Mouse (Mus musculus): ENCODE results near the gene Bola2. TPM values are rescaled to one million over a fixed set of nuclear protein-coding genes. Genes with fewer than 3 reads are reported as not detected.

The Bola2 gene
- 88.6 and 107 TPM in 2 replicates for polyA plus RNA-seq (2012; ENCODE audit: low replicate concordance)

GRCm38 (mm10) chr7:126695210-126695611 lies at the start of gene Bola2:
TSS of gene Bola2 (plus strand) at chr7:126695401.

GRCm38 (mm10) chr7:126649231-126650051 lies 45.8 kb upstream of the Bola2 start, which contains the start of gene Sgf29:
TSS of gene Sgf29 (plus strand) at chr7:126649309.

GRCm38 (mm10) chr7:126676207-126676606 lies 19.0 kb upstream of the Bola2 start, which contains the start of gene Sult1a1:
TSS of gene Sult1a1 (minus strand) at chr7:126676432.

DNA sequence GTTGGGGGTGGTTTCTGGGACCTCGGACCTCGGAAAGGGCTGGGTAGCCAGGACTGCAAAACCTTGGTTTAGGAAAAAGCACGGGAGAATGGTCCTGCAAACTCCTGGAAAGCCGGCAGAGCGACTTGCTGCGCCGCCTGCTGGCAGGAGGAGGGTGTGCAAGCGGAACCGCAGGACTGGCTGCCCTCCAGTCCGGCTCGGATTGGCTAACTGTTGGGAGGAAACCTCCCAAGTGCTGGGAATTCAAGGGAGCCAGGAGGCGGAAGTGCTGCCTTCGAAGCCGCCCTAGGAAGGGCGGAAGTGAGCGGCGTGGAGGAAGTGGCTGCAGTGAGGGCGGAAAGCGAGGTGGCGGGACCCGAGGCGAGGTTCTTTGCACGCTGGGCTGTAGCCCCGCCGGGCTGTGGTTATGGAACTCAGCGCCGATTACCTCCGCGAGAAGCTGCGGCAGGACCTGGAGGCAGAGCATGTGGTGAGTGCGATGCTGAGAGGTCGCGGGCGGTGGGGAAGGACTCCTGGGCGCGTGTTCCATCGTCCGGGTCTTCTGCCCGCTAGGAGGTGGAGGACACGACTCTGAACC lies 518 bp downstream of the Bola2 start, which contains the start of gene Slx1b:
Gene Slx1b (minus strand): TSS at position 154 of the 577 bp plus-strand sequence.

DNA sequence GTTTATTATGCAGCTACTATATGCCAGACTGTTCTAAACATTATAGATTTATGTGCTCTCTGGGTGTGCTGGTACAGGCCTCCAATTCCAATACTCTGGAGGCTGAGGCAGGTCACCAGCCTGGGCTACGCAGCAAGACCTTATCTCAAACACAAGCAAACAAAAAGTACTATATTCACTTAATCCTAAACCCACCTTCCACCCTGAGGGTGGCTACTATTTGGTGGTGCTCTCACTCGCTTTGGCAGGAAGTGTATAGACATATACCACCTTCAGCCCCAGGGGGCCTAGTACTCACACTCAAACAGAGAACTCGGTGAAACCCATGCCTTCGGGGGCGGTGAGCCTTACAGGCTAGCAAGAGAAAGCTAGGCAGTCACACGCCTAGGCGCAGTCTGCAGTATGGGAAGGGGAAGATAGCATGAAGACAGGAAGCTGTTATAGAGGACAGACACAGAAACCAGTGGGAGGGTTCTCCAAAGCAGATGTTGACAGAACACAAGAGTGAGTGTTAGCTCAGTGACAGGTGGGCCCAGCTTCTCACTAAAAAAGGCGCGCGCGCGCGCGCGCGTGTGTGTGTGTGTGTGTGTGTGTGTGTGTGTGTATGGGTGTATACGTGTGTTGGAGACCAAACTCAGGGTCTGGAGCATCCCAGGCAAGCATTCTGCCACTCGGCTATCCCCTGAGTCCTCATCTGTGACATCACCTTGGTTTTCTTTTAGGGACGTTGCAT lies 12.4 kb downstream of the Bola2 start, which contains the start of gene Coro1a:
Gene Coro1a (minus strand): TSS at position 346 of the 733 bp plus-strand sequence.

Other genes starting within 250 kb of the Bola2 start
- 0.27 and 0.34 TPM in 2 replicates for gene Atp2a1, start 232.3 kb upstream of the Bola2 start, polyA plus RNA-seq (2012; ENCODE audit: low replicate concordance)
- gene Sh2b1, start 220.0 kb upstream of the Bola2 start, polyA plus RNA-seq (2012; ENCODE audit: low replicate concordance): 56.4 and 77.6 TPM in 2 replicates
- gene Tufm, start 208.0 kb upstream of the Bola2 start, polyA plus RNA-seq (2012; ENCODE audit: low replicate concordance): 19.5 and 71.4 TPM in 2 replicates
- gene Atxn2l, start 192.0 kb upstream of the Bola2 start, polyA plus RNA-seq (2012; ENCODE audit: low replicate concordance): 1,237 and 1,711 TPM in 2 replicates
- gene Eif3c, start 129.0 kb upstream of the Bola2 start, polyA plus RNA-seq (2012; ENCODE audit: low replicate concordance): 46.8 and 71.7 TPM in 2 replicates
- gene Apobr, start 110.5 kb upstream of the Bola2 start, polyA plus RNA-seq (2012; ENCODE audit: low replicate concordance): 13.9 and 17.3 TPM in 2 replicates
- gene Cln3, start 109.6 kb upstream of the Bola2 start, polyA plus RNA-seq (2012; ENCODE audit: low replicate concordance): 6.0 and 18.7 TPM in 2 replicates
- 0.47 and 2.1 TPM in 2 replicates for gene Il27, start 100.5 kb upstream of the Bola2 start, polyA plus RNA-seq (2012; ENCODE audit: low replicate concordance)
- gene Nupr1, start 64.5 kb upstream of the Bola2 start, polyA plus RNA-seq (2012; ENCODE audit: low replicate concordance): 5.4 and 6.2 TPM in 2 replicates
- gene Sgf29, start 46.1 kb upstream of the Bola2 start, polyA plus RNA-seq (2012; ENCODE audit: low replicate concordance): 23.6 and 70.5 TPM in 2 replicates
- 0.32 TPM in 1 of 2 replicates, not detected in the other for gene Sult1a1, start 19.0 kb upstream of the Bola2 start, polyA plus RNA-seq (2012; ENCODE audit: low replicate concordance)
- 2.9 and 6.9 TPM in 2 replicates for gene Slx1b, start 383 bp downstream of the Bola2 start, polyA plus RNA-seq (2012; ENCODE audit: low replicate concordance)
- 287 and 313 TPM in 2 replicates for gene Coro1a, start 12.4 kb downstream of the Bola2 start, polyA plus RNA-seq (2012; ENCODE audit: low replicate concordance)
- gene Mapk3, start 64.2 kb downstream of the Bola2 start, polyA plus RNA-seq (2012; ENCODE audit: low replicate concordance): 115 and 138 TPM in 2 replicates
- 0.77 and 2.4 TPM in 2 replicates for gene Gdpd3, start 70.9 kb downstream of the Bola2 start, polyA plus RNA-seq (2012; ENCODE audit: low replicate concordance)
- 188 and 399 TPM in 2 replicates for gene Ypel3, start 81.6 kb downstream of the Bola2 start, polyA plus RNA-seq (2012; ENCODE audit: low replicate concordance)
- 8.3 and 13.4 TPM in 2 replicates for gene Tbx6, start 86.1 kb downstream of the Bola2 start, polyA plus RNA-seq (2012; ENCODE audit: low replicate concordance)
- gene Ppp4c, start 97.1 kb downstream of the Bola2 start, polyA plus RNA-seq (2012; ENCODE audit: low replicate concordance): 129 and 143 TPM in 2 replicates
- gene Fam57b, start 102.3 kb downstream of the Bola2 start, polyA plus RNA-seq (2012; ENCODE audit: low replicate concordance): 1.5 and 3.9 TPM in 2 replicates
- not detected in 2 replicates for gene 4930451I11Rik, start 136.2 kb downstream of the Bola2 start, polyA plus RNA-seq (2012; ENCODE audit: low replicate concordance)
- gene Doc2a, start 152.0 kb downstream of the Bola2 start, polyA plus RNA-seq (2012; ENCODE audit: low replicate concordance): not detected in 2 replicates
- 80.7 and 110 TPM in 2 replicates for gene Hirip3, start 166.6 kb downstream of the Bola2 start, polyA plus RNA-seq (2012; ENCODE audit: low replicate concordance)
- 1,584 and 1,973 TPM in 2 replicates for gene Ino80e, start 167.0 kb downstream of the Bola2 start, polyA plus RNA-seq (2012; ENCODE audit: low replicate concordance)
- 249 and 381 TPM in 2 replicates for gene Taok2, start 189.3 kb downstream of the Bola2 start, polyA plus RNA-seq (2012; ENCODE audit: low replicate concordance)
- 61.9 and 90.6 TPM in 2 replicates for gene Tmem219, start 227.5 kb downstream of the Bola2 start, polyA plus RNA-seq (2012; ENCODE audit: low replicate concordance)
- 31.6 and 58.9 TPM in 2 replicates for gene Kctd13, start 233.5 kb downstream of the Bola2 start, polyA plus RNA-seq (2012; ENCODE audit: low replicate concordance)